Mouse (Mus musculus): ENCODE data around the gene Lsp1. TPM values are rescaled to one million over a fixed set of nuclear protein-coding genes. Genes with fewer than 3 reads are reported as not detected.

Gene Lsp1
- total and polyA plus RNA-seq, 2 experiments: 1.4 to 6.0 TPM

- Histone ChIP-seq H3K4me1 (ENCODE audit: control insufficient read depth, insufficient read depth, low read length) (no peaks in the 10 kb centered on the region), H3K36me3 (ENCODE audit: control insufficient read depth, insufficient read depth, low read length) (no peaks in the 10 kb centered on the region), H3K27ac (replicated peaks; ENCODE audit: insufficient read depth, low read depth, low read length) (no peak overlapping the region), H3K27me3 (ENCODE audit: control insufficient read depth, insufficient read depth, low read length) (no peaks in the 10 kb centered on the region), H3K79me2 (ENCODE audit: control insufficient read depth, insufficient read depth, low read length) (no peaks in the 10 kb centered on the region), H3K9ac (ENCODE audit: low read depth, low read length) (no peak overlapping the region), H3K4me3 (ENCODE audit: insufficient read depth, low read depth, low read length) (no peak overlapping the region)
- TF ChIP-seq POLR2A (IDR thresholded peaks at IDR 0.05; ENCODE audit: extremely low read depth, insufficient read depth, low read length) (no peak), CTCF (IDR thresholded peaks at IDR 0.05; ENCODE audit: low read depth, low read length) (no peak)
- WGBS: 90% methylated on average over 4 of the region's 4 CpGs
- no peak for DNase-seq (ENCODE audit: extremely low read depth, low read depth, low spot score)
Observed at GRCm38 (mm10) chr7:142514048-142514447, 53.4 kb downstream of the Lsp1 start.

GRCm38 (mm10) chr7:142516221-142516978 is 55.8 kb downstream of the Lsp1 start:
- no peak overlapping the region for H3K27ac ChIP-seq (replicated peaks; ENCODE audit: insufficient read depth, low read depth, low read length)
- no peaks in the 10 kb centered on the region for H3K27me3 ChIP-seq (ENCODE audit: control insufficient read depth, insufficient read depth, low read length)
- H3K4me3 ChIP-seq (ENCODE audit: insufficient read depth, low read depth, low read length): no peak overlapping the region
- DNase-seq (ENCODE audit: extremely low read depth, low read depth, low spot score): no peak
- 71% methylated on average over 21 of the region's 21 CpGs for whole genome bisulfite sequencing
- no peaks in the 10 kb centered on the region for H3K36me3 ChIP-seq (ENCODE audit: control insufficient read depth, insufficient read depth, low read length)
- no peak overlapping the region for H3K9ac ChIP-seq (ENCODE audit: low read depth, low read length)
- no peak for TF ChIP-seq POLR2A (IDR thresholded peaks at IDR 0.05; ENCODE audit: extremely low read depth, insufficient read depth, low read length)
- TF ChIP-seq CTCF (IDR thresholded peaks at IDR 0.05; ENCODE audit: low read depth, low read length): no peak
- no peaks in the 10 kb centered on the region for H3K4me1 ChIP-seq (ENCODE audit: control insufficient read depth, insufficient read depth, low read length)
- no peaks in the 10 kb centered on the region for H3K79me2 ChIP-seq (ENCODE audit: control insufficient read depth, insufficient read depth, low read length)

- Histone ChIP-seq H3K79me2 (ENCODE audit: control insufficient read depth, insufficient read depth, low read length) (no peaks in the 10 kb centered on the region), H3K36me3 (ENCODE audit: control insufficient read depth, insufficient read depth, low read length) (no peaks in the 10 kb centered on the region), H3K4me3 (ENCODE audit: insufficient read depth, low read depth, low read length) (no peak overlapping the region), H3K27ac (replicated peaks; ENCODE audit: insufficient read depth, low read depth, low read length) (no peak overlapping the region), H3K4me1 (ENCODE audit: control insufficient read depth, insufficient read depth, low read length) (no peaks in the 10 kb centered on the region), H3K27me3 (ENCODE audit: control insufficient read depth, insufficient read depth, low read length) (no peaks in the 10 kb centered on the region), H3K9ac (ENCODE audit: low read depth, low read length) (no peak overlapping the region)
- no peak for TF ChIP-seq CTCF (IDR thresholded peaks at IDR 0.05; ENCODE audit: low read depth, low read length)
- no peak for TF ChIP-seq POLR2A (IDR thresholded peaks at IDR 0.05; ENCODE audit: extremely low read depth, insufficient read depth, low read length)
- WGBS: 77% methylated on average over 3 of the region's 3 CpGs
- DNase-seq (ENCODE audit: extremely low read depth, low read depth, low spot score): no peak
Observed at GRCm38 (mm10) chr7:142517531-142517930, 56.9 kb downstream of the Lsp1 start.

GRCm38 (mm10) chr7:142520331-142520730 is 59.7 kb downstream of the Lsp1 start:
- Histone ChIP-seq H3K79me2 (ENCODE audit: control insufficient read depth, insufficient read depth, low read length) (no peaks in the 10 kb centered on the region), H3K36me3 (ENCODE audit: control insufficient read depth, insufficient read depth, low read length) (no peaks in the 10 kb centered on the region), H3K27me3 (ENCODE audit: control insufficient read depth, insufficient read depth, low read length) (no peaks in the 10 kb centered on the region), H3K9ac (ENCODE audit: low read depth, low read length) (no peak overlapping the region), H3K4me1 (ENCODE audit: control insufficient read depth, insufficient read depth, low read length) (no peaks in the 10 kb centered on the region), H3K27ac (replicated peaks; ENCODE audit: insufficient read depth, low read depth, low read length) (no peak overlapping the region), H3K4me3 (ENCODE audit: insufficient read depth, low read depth, low read length) (no peak overlapping the region)
- no peak for TF ChIP-seq POLR2A (IDR thresholded peaks at IDR 0.05; ENCODE audit: extremely low read depth, insufficient read depth, low read length)
- TF ChIP-seq CTCF (IDR thresholded peaks at IDR 0.05; ENCODE audit: low read depth, low read length): no peak
- DNase-seq (ENCODE audit: extremely low read depth, low read depth, low spot score): no peak
- WGBS: 45% methylated on average over 4 of the region's 4 CpGs

GRCm38 (mm10) chr7:142522352-142522751 is 61.7 kb downstream of the Lsp1 start:
- H3K79me2 ChIP-seq (ENCODE audit: control insufficient read depth, insufficient read depth, low read length): no peaks in the 10 kb centered on the region
- no peak overlapping the region for H3K9ac ChIP-seq (ENCODE audit: low read depth, low read length)
- WGBS: 28% methylated on average over 4 of the region's 4 CpGs
- H3K27me3 ChIP-seq (ENCODE audit: control insufficient read depth, insufficient read depth, low read length): 0 out of 2 replicates have a peak, but pooled peaks cover 2% of the 10 kb centered on the region
- H3K4me3 ChIP-seq (ENCODE audit: insufficient read depth, low read depth, low read length): no peak overlapping the region
- H3K4me1 ChIP-seq (ENCODE audit: control insufficient read depth, insufficient read depth, low read length): no peaks in the 10 kb centered on the region
- DNase-seq (ENCODE audit: extremely low read depth, low read depth, low spot score): peak; percentile 21
- H3K27ac ChIP-seq (replicated peaks; ENCODE audit: insufficient read depth, low read depth, low read length): no peak overlapping the region
- no peak for TF ChIP-seq POLR2A (IDR thresholded peaks at IDR 0.05; ENCODE audit: extremely low read depth, insufficient read depth, low read length)
- TF ChIP-seq CTCF (IDR thresholded peaks at IDR 0.05; ENCODE audit: low read depth, low read length): peak; percentile 84
- no peaks in the 10 kb centered on the region for H3K36me3 ChIP-seq (ENCODE audit: control insufficient read depth, insufficient read depth, low read length)
